Mouse (Mus musculus) lung, postnatal 0 days (tissue): ENCODE data around the gene Klf17.

Experiments used
- CTCF ChIP-seq: IDR thresholded peaks from 2 replicates; pipeline ENCODE4 v1.5.1; 2016; ENCODE audit warnings: antibody characterized with exemption, mild to moderate bottlenecking
- EP300 ChIP-seq: IDR thresholded peaks from 2 replicates; pipeline ENCODE4 v1.6.1; 2016; ENCODE audit warnings: antibody characterized with exemption, mild to moderate bottlenecking, control low read depth

DNA sequence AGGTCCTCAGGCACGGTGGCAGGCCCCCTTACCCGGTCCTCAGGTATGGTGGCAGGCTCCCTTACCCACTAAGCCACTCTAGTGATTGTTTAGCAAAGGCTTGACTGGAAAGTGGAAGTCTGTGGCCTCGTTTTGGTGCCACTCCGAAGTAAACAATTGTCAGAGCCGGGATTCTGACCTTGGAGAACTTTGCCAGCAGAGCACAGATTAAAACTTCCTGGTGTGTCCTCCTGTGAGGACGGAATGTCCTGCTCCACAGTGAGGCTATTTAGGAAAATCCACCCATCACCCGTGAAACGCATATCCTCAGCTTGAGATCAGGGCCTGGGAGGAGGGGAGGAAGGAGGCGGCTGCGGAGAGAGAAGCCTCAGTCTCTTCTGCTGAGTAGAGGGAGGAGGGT is 22.9 kb upstream of the Klf17 start:
- TF ChIP-seq EP300, result peak; percentile 73; the same call in 1 of the 2 replicates
- TF ChIP-seq CTCF, result no peak
